Mouse (Mus musculus) CD4-positive, CD25-positive, alpha-beta regulatory T cell, adult 4 months (primary cell): Measurements from ENCODE around the gene Tle2. TPM values are rescaled to one million over a fixed set of nuclear protein-coding genes. Genes with fewer than 3 reads are reported as not detected.

Experiments used
- ATAC-seq: one replicate; pipeline ENCODE4 v1.8.0; 2017
- polyA plus RNA-seq, 2 experiments: library from polyadenylated mRNA; unstranded; fragments of 100-300 nt; shearing (Covaris generic); gene quantifications; one replicate each; pipeline ENCODE4 v1.2.1; 2017

Tle2 gene
- polyA plus RNA-seq, result under 1 TPM in 1 of 2 experiments, not detected in 1; 0.78 TPM

GRCm38 (mm10) chr10:81574081-81575056 lies at the start of gene Tle2:
Gene Tle2, plus strand, starts transcription at chr10:81574561.
- ATAC-seq, result no peak

GRCm38 (mm10) chr10:81525017-81525694 lies 49.2 kb upstream of the Tle2 start:
- no peak for ATAC-seq

GRCm38 (mm10) chr10:81526779-81527178 lies 47.6 kb upstream of the Tle2 start:
- ATAC-seq, result peak; percentile 71

GRCm38 (mm10) chr10:81534826-81535225 lies 39.5 kb upstream of the Tle2 start:
- ATAC-seq, result no peak

GRCm38 (mm10) chr10:81536734-81537133 lies 37.6 kb upstream of the Tle2 start:
- ATAC-seq, result peak; percentile 39

- ATAC-seq, result peak; percentile 51
Measured at GRCm38 (mm10) chr10:81537429-81537828, 36.9 kb upstream of the Tle2 start.

- no peak for ATAC-seq
Measured at GRCm38 (mm10) chr10:81538321-81539048, 35.9 kb upstream of the Tle2 start.

- no peak for ATAC-seq
Measured at GRCm38 (mm10) chr10:81541363-81541762, 33.0 kb upstream of the Tle2 start.

GRCm38 (mm10) chr10:81541803-81542202 lies 32.6 kb upstream of the Tle2 start:
- ATAC-seq, result no peak

GRCm38 (mm10) chr10:81542727-81543460 lies 31.5 kb upstream of the Tle2 start:
- ATAC-seq, result no peak

GRCm38 (mm10) chr10:81543633-81544032 lies 30.7 kb upstream of the Tle2 start:
- ATAC-seq, result no peak

- ATAC-seq, result peak; percentile 19
Measured at GRCm38 (mm10) chr10:81544296-81545160, 29.8 kb upstream of the Tle2 start.

GRCm38 (mm10) chr10:81545161-81545747 lies 29.1 kb upstream of the Tle2 start, which contains the start of gene Gna11:
Gene Gna11, minus strand, starts transcription at chr10:81545190.
- ATAC-seq, result peak; percentile 95

- no peak for ATAC-seq
Measured at GRCm38 (mm10) chr10:81546332-81546731, 28.0 kb upstream of the Tle2 start.

- no peak for ATAC-seq
Measured at GRCm38 (mm10) chr10:81546788-81547571, 27.4 kb upstream of the Tle2 start.

GRCm38 (mm10) chr10:81548944-81549343 lies 25.4 kb upstream of the Tle2 start:
- ATAC-seq, result no peak

GRCm38 (mm10) chr10:81550257-81550656 lies 24.1 kb upstream of the Tle2 start:
- ATAC-seq, result peak; percentile 31

- peak; percentile 94 for ATAC-seq
Measured at GRCm38 (mm10) chr10:81551597-81552102, 22.7 kb upstream of the Tle2 start.

GRCm38 (mm10) chr10:81553232-81553631 lies 21.1 kb upstream of the Tle2 start:
- ATAC-seq, result no peak
